Mouse (Mus musculus): Measurements from ENCODE around the gene Ephx4.

DNA sequence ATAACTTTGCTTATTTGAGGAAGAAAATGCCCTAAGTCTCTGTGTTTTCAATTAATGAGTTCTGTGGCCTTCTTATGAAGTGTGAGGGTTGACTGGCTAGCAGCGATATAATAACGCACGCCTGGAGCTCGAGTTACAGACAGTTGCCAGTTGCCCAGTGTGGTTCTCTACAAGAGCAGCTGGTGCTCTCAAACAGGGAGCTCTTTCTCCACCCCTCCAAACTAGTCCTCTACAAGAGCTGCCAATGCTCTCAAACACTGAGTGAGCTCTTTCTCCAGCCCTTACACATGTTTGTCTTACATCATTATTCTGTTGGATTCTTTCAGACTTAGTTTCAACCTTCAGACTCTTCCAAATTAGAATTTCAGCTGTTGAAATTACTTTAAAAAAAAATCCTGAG lies 8.8 kb downstream of the Ephx4 start:
- no peak for TF ChIP-seq POLR2A (IDR thresholded peaks at IDR 0.05; ENCODE audit: insufficient read depth, low read depth, low read length)
- TF ChIP-seq CTCF (IDR thresholded peaks at IDR 0.05; ENCODE audit: insufficient read depth, low read depth, low read length): no peak

All from olfactory bulb, adult 2 months (tissue).